Mouse (Mus musculus) forebrain, embryonic 12.5 days (tissue): ENCODE measurements around the gene Sec11a. TPM values are rescaled to one million over a fixed set of nuclear protein-coding genes. Genes with fewer than 3 reads are reported as not detected.

ENCODE experiments used
- ATAC-seq: fragments of 200-750 bp; cut with Nextera tagmentation; 2 replicates; pipeline ENCODE4 v1.8.0; 2017; ENCODE audit warnings: moderate TSS enrichment; ENCODE audit not compliant: low FRiP score
- H3K27ac ChIP-seq: fragments of 300-500 bp; sonication (generic); 2 replicates; pipeline ENCODE4 v1.5.1; 2016; ENCODE audit warnings: mild to moderate bottlenecking
- H3K27me3 ChIP-seq: fragments of 300-500 bp; sonication (generic); 2 replicates; pipeline ENCODE4 v1.6.1; 2016; ENCODE audit warnings: mild to moderate bottlenecking
- H3K36me3 ChIP-seq: fragments of 300-500 bp; sonication (generic); replicated peaks from 2 replicates; pipeline ENCODE4 v1.6.1; 2016; ENCODE audit warnings: mild to moderate bottlenecking
- H3K4me1 ChIP-seq: fragments of 300-500 bp; sonication (generic); 2 replicates; pipeline ENCODE4 v1.6.1; 2016
- H3K4me2 ChIP-seq: fragments of 300-500 bp; sonication (generic); 2 replicates; pipeline ENCODE4 v1.6.1; 2016; ENCODE audit warnings: mild to moderate bottlenecking, moderate library complexity
- H3K4me3 ChIP-seq: fragments of 300-500 bp; sonication (generic); replicated peaks from 2 replicates; pipeline ENCODE4 v1.5.1; 2016; ENCODE audit warnings: mild to moderate bottlenecking
- H3K9ac ChIP-seq: fragments of 300-500 bp; sonication (generic); 2 replicates; pipeline ENCODE4 v1.6.1; 2016; ENCODE audit warnings: mild to moderate bottlenecking
- H3K9me3 ChIP-seq: fragments of 300-500 bp; sonication (generic); 2 replicates; pipeline ENCODE4 v1.6.1; 2016
- WGBS: fragments of 180-500 bp; shearing (Covaris S2); methylation state at CpG from one replicate; pipeline ENCODE4 v1.1.7; 2016; 5-methylcytosine and 5-hydroxymethylcytosine counted together
- polyA plus RNA-seq: library from polyadenylated mRNA; unstranded; fragments of >200 nt; fragmentation: Nextera tagmentation; extraction: Ambion mirVana; gene quantifications from 2 replicates; pipeline ENCODE4 v1.2.1, GENCODE M21; 2016

Gene Sec11a
- polyA plus RNA-seq, 1 experiment from 2014 or later: 169 TPM

DNA sequence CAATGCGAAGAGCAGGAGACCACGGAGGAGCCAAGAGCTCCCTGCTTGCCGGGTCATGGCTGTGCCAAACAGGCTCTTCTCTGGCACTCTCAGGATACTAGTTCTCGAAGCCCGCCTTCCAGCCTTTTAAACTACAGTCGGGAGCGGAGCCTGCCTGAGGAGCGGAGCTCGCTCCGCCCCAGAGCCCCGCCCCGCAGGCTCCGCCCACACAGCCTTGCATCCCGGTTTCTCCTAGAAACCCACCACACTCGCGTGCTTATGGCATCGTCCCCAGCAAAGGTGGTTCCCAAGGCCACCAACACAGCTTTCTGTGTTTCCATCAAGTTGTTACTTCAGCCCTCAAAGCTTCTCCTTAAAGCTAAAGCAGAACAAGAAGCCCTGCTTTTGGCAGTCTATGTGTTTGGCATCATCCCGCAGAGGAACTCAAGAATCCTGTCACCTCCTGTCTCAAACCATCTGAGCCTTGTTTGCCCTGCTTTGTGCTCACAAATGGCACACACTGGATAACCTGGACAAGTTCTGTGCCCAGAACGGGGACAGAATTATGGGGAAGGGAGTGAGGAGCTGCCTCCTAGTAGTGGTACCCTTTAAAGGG lies 42.6 kb downstream of the Sec11a start, which contains the start of gene Nmb:
Gene Nmb, minus strand, starts transcription at position 156 of the 595 bp plus-strand sequence.
- peak within 1 kb of the TSS; percentile 47 for H3K4me3 ChIP-seq
- H3K27me3 ChIP-seq: no peaks in the 10 kb centered on the region
- peak within 1 kb of the TSS; percentile 89 for H3K4me2 ChIP-seq
- H3K27ac ChIP-seq: no peak within 1 kb of the TSS
- ATAC-seq: peak; percentile 55; the same call in 1 of the 2 replicates
- H3K36me3 ChIP-seq: peaks cover 22% of the 10 kb centered on the region; the same call in 1 of the 2 replicates
- H3K9ac ChIP-seq: peak within 1 kb of the TSS; percentile 59
- no peaks in the 10 kb centered on the region for H3K9me3 ChIP-seq
- WGBS: 3% methylated on average over 19 of the region's 19 CpGs
- peaks cover 26% of the 10 kb centered on the region for H3K4me1 ChIP-seq

- H3K9ac ChIP-seq: no peak overlapping the region; the same call in 1 of the 2 replicates
- H3K4me2 ChIP-seq: peak overlapping the region; percentile 89
- WGBS: 90% methylated on average over 11 of the region's 11 CpGs
- ATAC-seq: no peak
- H3K27ac ChIP-seq: no peak overlapping the region
- H3K4me3 ChIP-seq: no peak overlapping the region
- H3K27me3 ChIP-seq: no peaks in the 10 kb centered on the region
- H3K9me3 ChIP-seq: no peaks in the 10 kb centered on the region
- peaks cover 29% of the 10 kb centered on the region for H3K4me1 ChIP-seq
- peaks cover 15% of the 10 kb centered on the region; the same call in 1 of the 2 replicates for H3K36me3 ChIP-seq
Measured at GRCm38 (mm10) chr7:80903625-80904422, 43.8 kb downstream of the Sec11a start.

- Histone ChIP-seq H3K9ac (peak overlapping the region; percentile 68), H3K27me3 (no peaks in the 10 kb centered on the region), H3K9me3 (no peaks in the 10 kb centered on the region), H3K4me3 (peak overlapping the region; percentile 80), H3K36me3 (peaks cover 25% of the 10 kb centered on the region), H3K27ac (peak overlapping the region; percentile 79), H3K4me1 (peaks cover 29% of the 10 kb centered on the region), H3K4me2 (peak overlapping the region; percentile 79)
- ATAC-seq: peak; percentile 30
- WGBS: 36% methylated on average over 15 of the region's 15 CpGs
Measured at GRCm38 (mm10) chr7:80901541-80902274, 45.9 kb downstream of the Sec11a start.

DNA sequence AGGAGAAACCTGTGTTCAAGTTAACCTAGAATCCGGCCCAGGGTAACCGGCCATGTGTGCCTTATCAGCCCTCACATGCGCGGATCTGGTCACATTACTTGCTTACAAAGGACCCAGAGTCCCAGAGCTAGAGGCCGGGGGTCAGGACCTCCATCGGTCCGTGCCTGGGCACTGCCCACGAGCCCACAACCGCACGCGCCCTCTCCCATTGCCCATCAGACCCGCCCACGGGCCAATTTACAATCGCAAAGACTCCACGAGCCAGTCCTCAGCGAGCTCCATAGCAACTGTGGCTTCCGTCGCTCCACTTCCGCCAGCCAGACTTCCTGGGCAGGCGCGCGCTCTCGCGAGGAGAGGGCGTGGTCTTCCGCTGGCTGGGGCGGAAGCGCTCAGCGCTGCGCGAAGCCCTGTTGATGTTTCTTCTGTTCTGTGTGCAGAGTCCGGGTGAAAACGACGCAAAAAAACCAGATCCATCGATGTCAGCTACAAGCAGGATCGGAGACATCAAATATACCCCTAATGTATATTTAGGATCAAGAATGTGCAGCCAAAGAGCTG lies 46.6 kb downstream of the Sec11a start, which contains the start of gene Wdr73:
Gene Wdr73, minus strand, starts transcription at position 326 of the 558 bp plus-strand sequence.
- ATAC-seq: peak; percentile 96
- peak within 1 kb of the TSS; percentile 80 for H3K4me3 ChIP-seq
- H3K27me3 ChIP-seq: no peaks in the 10 kb centered on the region
- H3K4me2 ChIP-seq: peak within 1 kb of the TSS; percentile 79
- peak within 1 kb of the TSS; percentile 68 for H3K9ac ChIP-seq
- H3K27ac ChIP-seq: peak within 1 kb of the TSS; percentile 79
- under 1% methylated on average over 36 of the region's 36 CpGs for WGBS
- H3K4me1 ChIP-seq: peaks cover 29% of the 10 kb centered on the region
- peaks cover 31% of the 10 kb centered on the region for H3K36me3 ChIP-seq
- no peaks in the 10 kb centered on the region for H3K9me3 ChIP-seq

GRCm38 (mm10) chr7:80897721-80898120 lies 49.9 kb downstream of the Sec11a start:
- Histone ChIP-seq H3K27me3 (no peaks in the 10 kb centered on the region), H3K9ac (peak overlapping the region; percentile 7; the same call in 1 of the 2 replicates), H3K36me3 (peaks cover 60% of the 10 kb centered on the region), H3K27ac (no peak overlapping the region), H3K4me3 (no peak overlapping the region), H3K9me3 (no peaks in the 10 kb centered on the region), H3K4me1 (peaks cover 17% of the 10 kb centered on the region), H3K4me2 (no peak overlapping the region)
- 90% methylated on average over 4 of the region's 4 CpGs for WGBS
- no peak for ATAC-seq

DNA sequence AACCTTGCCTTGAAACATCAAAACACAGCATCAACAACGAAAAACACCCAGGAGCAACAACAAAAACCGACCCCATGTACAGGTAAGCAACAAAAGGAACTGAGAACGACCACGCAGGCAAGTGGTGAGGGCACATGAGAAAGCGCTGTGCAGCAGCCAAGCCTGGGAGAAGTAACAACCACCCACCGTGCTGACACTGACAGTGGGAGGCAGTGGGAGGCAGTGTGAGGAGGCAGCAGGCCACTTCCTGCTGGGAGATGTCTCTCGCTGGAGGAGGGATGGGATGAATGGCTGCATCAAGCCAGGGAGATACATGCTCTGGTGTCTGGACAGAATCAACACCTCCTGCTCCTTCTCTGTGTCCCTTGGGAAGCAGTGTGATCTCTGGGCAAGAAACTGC lies 50.4 kb downstream of the Sec11a start:
- Histone ChIP-seq H3K4me2 (no peak overlapping the region), H3K36me3 (peaks cover 66% of the 10 kb centered on the region)
- no peak for ATAC-seq

DNA sequence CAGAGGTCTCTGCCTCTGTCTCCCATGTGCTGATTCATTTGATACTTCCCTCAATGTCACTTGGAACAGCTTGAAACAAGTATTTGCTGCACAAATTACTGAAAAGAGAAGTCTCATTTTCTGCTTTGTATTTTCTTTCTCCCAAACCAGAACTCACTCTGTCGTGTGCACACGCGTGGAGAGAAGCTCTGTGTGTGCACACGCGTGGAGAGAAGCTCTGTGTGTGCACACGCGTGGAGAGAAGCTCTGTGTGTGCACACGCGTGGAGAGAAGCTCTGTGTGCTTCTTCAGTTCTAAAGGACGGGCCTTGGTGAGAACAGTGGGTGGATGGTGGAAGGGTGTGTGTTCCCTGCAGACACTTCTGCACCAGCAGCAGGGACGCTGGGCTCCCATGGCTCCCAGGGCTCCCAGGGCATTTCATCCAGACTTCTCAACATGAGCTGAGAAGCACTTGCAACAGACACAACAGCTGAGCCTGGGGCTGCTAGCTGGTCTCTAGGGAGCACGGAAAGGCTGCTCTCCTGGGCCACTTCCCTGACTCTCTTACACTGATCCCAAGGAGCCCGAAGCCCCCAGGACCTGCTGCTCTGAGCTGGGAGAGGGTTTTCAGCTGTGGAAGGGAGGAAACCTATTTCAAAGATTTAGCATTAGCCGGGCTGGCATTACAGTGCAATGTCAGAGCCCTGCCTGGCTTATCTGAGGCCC lies 52.6 kb downstream of the Sec11a start:
- Histone ChIP-seq H3K27ac (no peak overlapping the region), H3K27me3 (no peaks in the 10 kb centered on the region), H3K9ac (0 out of 2 replicates have a peak overlapping the region, but pooled peaks have one; percentile 3), H3K36me3 (peaks cover 82% of the 10 kb centered on the region), H3K4me3 (no peak overlapping the region), H3K9me3 (no peaks in the 10 kb centered on the region), H3K4me1 (peaks cover 3% of the 10 kb centered on the region), H3K4me2 (no peak overlapping the region)
- ATAC-seq: no peak
- 95% methylated on average over 14 of the region's 14 CpGs for WGBS

More for the DNA sequence above, 50.4 kb downstream of the Sec11a start:
- WGBS: 91% methylated on average over 7 of the region's 7 CpGs
- peaks cover 16% of the 10 kb centered on the region for H3K4me1 ChIP-seq
- H3K9ac ChIP-seq: peak overlapping the region; percentile 7; the same call in 1 of the 2 replicates
- H3K4me3 ChIP-seq: no peak overlapping the region
- H3K27me3 ChIP-seq: no peaks in the 10 kb centered on the region
- no peaks in the 10 kb centered on the region for H3K9me3 ChIP-seq
- no peak overlapping the region for H3K27ac ChIP-seq

- WGBS: 89% methylated on average over 7 of the region's 7 CpGs
- no peak for ATAC-seq
- Histone ChIP-seq H3K4me1 (peaks cover 5% of the 10 kb centered on the region), H3K36me3 (peaks cover 87% of the 10 kb centered on the region), H3K27me3 (no peaks in the 10 kb centered on the region), H3K27ac (no peak overlapping the region), H3K4me3 (no peak overlapping the region), H3K4me2 (no peak overlapping the region), H3K9ac (no peak overlapping the region), H3K9me3 (no peaks in the 10 kb centered on the region)
Measured at GRCm38 (mm10) chr7:80894196-80894595, 53.4 kb downstream of the Sec11a start.

DNA sequence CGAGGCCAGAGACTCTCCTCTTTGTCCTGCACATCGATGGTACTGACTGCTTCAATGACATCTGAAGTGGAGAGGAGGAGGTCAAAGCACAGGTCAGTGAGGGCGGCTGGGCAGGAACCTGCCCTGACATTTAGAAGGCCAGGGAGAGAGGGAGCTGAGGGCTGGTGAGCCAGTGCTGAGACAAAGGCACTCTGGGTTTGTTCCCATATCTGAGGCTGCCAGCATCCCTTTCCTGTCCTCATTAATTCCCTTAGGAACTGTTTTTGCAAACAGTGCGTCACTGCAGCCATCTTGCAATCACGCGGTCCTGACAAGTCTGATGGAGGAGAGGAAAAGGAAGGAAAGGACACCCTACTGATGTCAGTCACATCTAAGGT lies 53.8 kb downstream of the Sec11a start:
- Histone ChIP-seq H3K9ac (no peak overlapping the region), H3K36me3 (peaks cover 87% of the 10 kb centered on the region), H3K9me3 (no peaks in the 10 kb centered on the region), H3K27me3 (no peaks in the 10 kb centered on the region), H3K27ac (no peak overlapping the region), H3K4me3 (no peak overlapping the region), H3K4me1 (peaks cover 10% of the 10 kb centered on the region), H3K4me2 (no peak overlapping the region)
- no peak for ATAC-seq
- 81% methylated on average over 6 of the region's 6 CpGs for WGBS

DNA sequence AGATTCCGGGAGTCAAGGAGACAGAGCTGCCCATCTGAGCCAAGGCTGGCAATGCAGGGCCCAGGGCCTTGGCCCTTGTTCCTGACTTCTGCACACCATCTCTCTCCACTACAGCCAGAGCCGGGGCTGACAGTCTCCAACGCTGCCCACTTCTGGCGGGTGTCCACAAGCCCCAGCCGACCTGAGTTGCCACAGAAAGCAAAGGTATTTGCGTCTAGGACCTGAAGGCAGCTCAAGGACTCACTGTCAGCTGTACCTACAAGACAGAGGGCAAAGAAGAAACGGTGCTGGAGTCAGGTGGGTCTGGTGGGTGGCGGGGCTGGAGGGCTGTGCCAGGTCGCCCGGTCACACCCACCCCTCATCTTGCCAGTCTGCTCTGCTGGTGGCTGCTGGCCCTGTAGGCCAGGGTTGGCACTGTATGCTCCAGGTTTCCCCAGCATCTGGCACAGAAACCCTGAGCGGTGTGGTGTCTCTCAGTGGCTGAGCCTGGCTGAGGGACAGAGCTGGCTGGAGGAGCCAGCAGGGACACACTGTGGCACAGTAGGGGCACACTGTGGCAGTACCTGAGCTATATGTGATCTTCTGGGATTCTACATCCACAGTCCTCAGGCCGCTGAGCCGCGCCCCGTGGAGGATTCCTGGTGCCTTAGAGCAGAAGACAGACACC lies 54.4 kb downstream of the Sec11a start:
- WGBS: 93% methylated on average over 15 of the region's 15 CpGs
- H3K4me1 ChIP-seq: peaks cover 12% of the 10 kb centered on the region
- peaks cover 82% of the 10 kb centered on the region for H3K36me3 ChIP-seq
- no peaks in the 10 kb centered on the region for H3K9me3 ChIP-seq
- no peaks in the 10 kb centered on the region for H3K27me3 ChIP-seq
- no peak overlapping the region for H3K4me3 ChIP-seq
- no peak for ATAC-seq
- no peak overlapping the region for H3K9ac ChIP-seq
- no peak overlapping the region for H3K27ac ChIP-seq
- no peak overlapping the region for H3K4me2 ChIP-seq

DNA sequence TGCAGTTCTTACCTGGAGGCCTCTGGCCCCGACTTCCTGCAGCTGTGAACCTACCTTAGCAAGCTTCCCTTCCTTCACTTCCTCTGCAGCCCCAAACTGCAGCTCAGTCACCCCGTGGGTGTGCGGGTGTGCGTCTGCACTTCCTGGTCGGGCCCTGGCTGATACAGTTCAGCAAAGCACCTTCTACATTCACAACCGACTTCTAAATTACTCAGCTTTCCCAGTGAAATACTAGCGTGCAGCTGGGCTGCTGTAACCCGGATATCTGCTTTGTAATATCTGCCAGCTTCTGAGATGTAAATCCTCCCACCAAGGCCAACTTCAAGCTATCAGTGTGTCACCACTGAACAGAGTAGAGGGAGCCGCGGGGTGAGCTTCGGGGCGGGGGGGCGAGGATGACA lies 57.7 kb downstream of the Sec11a start:
- Histone ChIP-seq H3K27ac (peak overlapping the region; percentile 80), H3K4me2 (no peak overlapping the region), H3K36me3 (peaks cover 48% of the 10 kb centered on the region), H3K27me3 (no peaks in the 10 kb centered on the region), H3K9me3 (no peaks in the 10 kb centered on the region), H3K9ac (peak overlapping the region; percentile 21; the same call in 1 of the 2 replicates), H3K4me3 (no peak overlapping the region), H3K4me1 (peaks cover 12% of the 10 kb centered on the region)
- 85% methylated on average over 13 of the region's 13 CpGs for WGBS
- ATAC-seq: no peak
